8 mouse cellular contexts compared by ENCODE assay signal in genomic region chr4:107652598-107653279, GRCm38 (mm10). TPM values are rescaled to one million over a fixed set of nuclear protein-coding genes. Genes with fewer than 3 reads are reported as not detected.
A peak's percentile ranks its signal among the peaks of the same experiment; 100 is the strongest.
DNase-seq lines count a peak whose midpoint lies in the region; ATAC-seq and TF ChIP-seq lines count a peak whose summit lies in the region.

No protein-coding gene starts in this region.

- no peaks in the 10 kb centered on the region for H3K4me1 ChIP-seq in embryonic fibroblast, embryonic 13.5 days (ENCODE audit: control insufficient read depth, insufficient read depth, low read length)
- peaks cover 0 to 3% of the 10 kb centered on the region in 2 experiments; a peak in 1 of 4 replicates for H3K4me1 ChIP-seq in heart, embryonic 14.5 days (ENCODE audit: control insufficient read depth in 2 of 2, insufficient read depth in 2 of 2, low read length in 2 of 2)
- no peaks in the 10 kb centered on the region for H3K4me1 ChIP-seq in kidney, postnatal 0 days (replicated peaks; ENCODE audit: insufficient read depth, low read length)
- H3K4me1 ChIP-seq in liver, adult 2 months (ENCODE audit: control insufficient read depth, insufficient read depth, low read length): no peaks in the 10 kb centered on the region
- H3K4me1 ChIP-seq in stomach, embryonic 15.5 days: 0 out of 2 replicates have a peak, but pooled peaks cover 4% of the 10 kb centered on the region

- H3K9ac ChIP-seq in heart, embryonic 14.5 days (ENCODE audit: low read length): no peak overlapping the region
- no peak overlapping the region for H3K9ac ChIP-seq in kidney, postnatal 0 days (ENCODE audit: low read depth, low read length)
- H3K9ac ChIP-seq in liver, adult 2 months (ENCODE audit: low read depth, low read length): no peak overlapping the region
- no peak overlapping the region for H3K9ac ChIP-seq in stomach, embryonic 15.5 days

- H3K27ac ChIP-seq in embryonic fibroblast, embryonic 13.5 days (ENCODE audit: insufficient read depth, low read length): no peak overlapping the region
- no peak overlapping the region for H3K27ac ChIP-seq in heart, embryonic 14.5 days (replicated peaks in 1 of 2; ENCODE audit: control insufficient read depth in 1 of 2, insufficient read depth in 1 of 2, low read depth in 2 of 2, low read length in 2 of 2)
- H3K27ac ChIP-seq in kidney, postnatal 0 days: no peak overlapping the region
- no peak overlapping the region for H3K27ac ChIP-seq in liver, adult 2 months (replicated peaks; ENCODE audit: insufficient read depth, low read depth, low read length)
- no peak overlapping the region for H3K27ac ChIP-seq in stomach, embryonic 15.5 days

- H3K79me2 ChIP-seq in C2C12 (ENCODE audit: control insufficient read depth, insufficient read depth): no peaks in the 10 kb centered on the region
- H3K79me2 ChIP-seq in liver, adult 2 months (ENCODE audit: control insufficient read depth, insufficient read depth, low read length): no peaks in the 10 kb centered on the region

- 10% methylated on average over 7 of the region's 7 CpGs for WGBS in heart, embryonic 14.5 days
- 10% methylated on average over 7 of the region's 7 CpGs for WGBS in kidney, postnatal 0 days
- WGBS in liver, adult 2 months: 16% methylated on average over 7 of the region's 7 CpGs
- 10% methylated on average over 7 of the region's 7 CpGs for WGBS in stomach, embryonic 15.5 days

- TF ChIP-seq CTCF in C2C12 (IDR thresholded peaks at IDR 0.05; ENCODE audit: control insufficient read depth, insufficient read depth, insufficient read length): peak; percentile 80
- TF ChIP-seq CTCF in embryonic fibroblast, embryonic 13.5 days (IDR thresholded peaks at IDR 0.05; ENCODE audit: borderline replicate concordance, insufficient read depth, low read length): peak; percentile 76
- peak; percentile 88 for TF ChIP-seq CTCF in kidney, postnatal 0 days (IDR thresholded peaks at IDR 0.05; ENCODE audit: low read depth)
- TF ChIP-seq CTCF in liver, adult 2 months (IDR thresholded peaks at IDR 0.05; ENCODE audit: low read depth, low read length): peak; percentile 78

- peak; percentile 84 for DNase-seq in brain, adult 2 months (ENCODE audit: low read depth, low spot score)
- peak; percentile 88 for DNase-seq in kidney, postnatal 0 days (ENCODE audit: low spot score)
- peak; percentile 6 for DNase-seq in liver, adult 2 months (ENCODE audit: extremely low read depth, low read depth, low spot score)

- H3K79me3 ChIP-seq in C2C12 (ENCODE audit: low read depth): no peaks in the 10 kb centered on the region

- no peak overlapping the region for H3ac ChIP-seq in C2C12 (ENCODE audit: control insufficient read depth, insufficient read length, low read depth)

- H3K36me3 ChIP-seq in C2C12 (ENCODE audit: control insufficient read depth, insufficient read depth): no peaks in the 10 kb centered on the region
- H3K36me3 ChIP-seq in heart, embryonic 14.5 days (ENCODE audit: control insufficient read depth, insufficient read depth, low read length): no peaks in the 10 kb centered on the region
- no peaks in the 10 kb centered on the region for H3K36me3 ChIP-seq in kidney, postnatal 0 days (ENCODE audit: insufficient read depth, low read length)
- no peaks in the 10 kb centered on the region for H3K36me3 ChIP-seq in liver, adult 2 months (ENCODE audit: control insufficient read depth, insufficient read depth, low read length)
- no peaks in the 10 kb centered on the region for H3K36me3 ChIP-seq in stomach, embryonic 15.5 days

- ATAC-seq in heart, embryonic 14.5 days (ENCODE audit: insufficient number of reproducible peaks, insufficient read depth, low FRiP score, low read depth): peak; percentile 64
- ATAC-seq in kidney, postnatal 0 days (replicated peaks; ENCODE audit: low FRiP score, low read depth): peak; percentile 74
- ATAC-seq in monocyte, adult 5-6 weeks (replicated peaks; ENCODE audit: insufficient number of reproducible peaks, low FRiP score, low TSS enrichment, poor library complexity, severe bottlenecking): 0 out of 2 replicates have a peak, but pooled peaks have one; percentile 42
- peak; percentile 67; the same call in 1 of the 2 replicates for ATAC-seq in stomach, embryonic 15.5 days (ENCODE audit: insufficient read depth, low FRiP score, low read depth)

- H3K27me3 ChIP-seq in C2C12 (ENCODE audit: control insufficient read depth, insufficient read depth, insufficient read length): peaks cover 35% of the 10 kb centered on the region
- peaks cover 12% of the 10 kb centered on the region; the same call in 1 of the 2 replicates for H3K27me3 ChIP-seq in heart, embryonic 14.5 days (ENCODE audit: control insufficient read depth, insufficient read depth, low read length)
- H3K27me3 ChIP-seq in kidney, postnatal 0 days (ENCODE audit: insufficient read depth, low read length): no peaks in the 10 kb centered on the region
- H3K27me3 ChIP-seq in liver, adult 2 months (ENCODE audit: control insufficient read depth, insufficient read depth, low read length): no peaks in the 10 kb centered on the region; the same call in 1 of the 2 replicates
- 0 out of 2 replicates have a peak, but pooled peaks cover 4% of the 10 kb centered on the region for H3K27me3 ChIP-seq in stomach, embryonic 15.5 days (replicated peaks)

- no peak overlapping the region for H3K4me3 ChIP-seq in C2C12 (ENCODE audit: insufficient read depth, poor library complexity, severe bottlenecking)
- no peak overlapping the region for H3K4me3 ChIP-seq in embryonic fibroblast, embryonic 13.5 days (ENCODE audit: insufficient read depth, low read length)
- H3K4me3 ChIP-seq in heart, embryonic 14.5 days (ENCODE audit: control insufficient read depth in 1 of 2, insufficient read depth in 1 of 2, low read depth in 1 of 2, low read length in 2 of 2): no peak overlapping the region
- H3K4me3 ChIP-seq in kidney, postnatal 0 days (replicated peaks; ENCODE audit: low read depth, low read length): no peak overlapping the region
- no peak overlapping the region for H3K4me3 ChIP-seq in liver, adult 2 months (ENCODE audit: insufficient read depth, low read depth, low read length)
- no peak overlapping the region for H3K4me3 ChIP-seq in stomach, embryonic 15.5 days (replicated peaks)

- H3K4me2 ChIP-seq in heart, embryonic 14.5 days (ENCODE audit: low read length): peak overlapping the region; percentile 1; the same call in 1 of the 2 replicates
- no peak overlapping the region for H3K4me2 ChIP-seq in kidney, postnatal 0 days (ENCODE audit: low read length)
- H3K4me2 ChIP-seq in stomach, embryonic 15.5 days: peak overlapping the region; percentile 35

- no peak for TF ChIP-seq POLR2A in embryonic fibroblast, embryonic 13.5 days (IDR thresholded peaks at IDR 0.05; ENCODE audit: low read depth, low read length)
- no peak for TF ChIP-seq POLR2A in liver, adult 2 months (IDR thresholded peaks at IDR 0.05; ENCODE audit: extremely low read depth, insufficient read depth, low read length)

- no peaks in the 10 kb centered on the region for H3K9me3 ChIP-seq in heart, embryonic 14.5 days (ENCODE audit: control insufficient read depth, low read length)
- H3K9me3 ChIP-seq in kidney, postnatal 0 days (replicated peaks; ENCODE audit: low read length): no peaks in the 10 kb centered on the region
- no peaks in the 10 kb centered on the region for H3K9me3 ChIP-seq in stomach, embryonic 15.5 days

TF ChIP-seq in C2C12, 6 proteins besides CTCF, POLR2A, EP300 and RAD21:
- no peak for TF ChIP-seq MAX (IDR thresholded peaks at IDR 0.05)
- TF ChIP-seq MYOG (IDR thresholded peaks at IDR 0.05; ENCODE audit: control insufficient read depth, extremely low read depth, insufficient read length): no peak
- TF ChIP-seq CEBPB (IDR thresholded peaks at IDR 0.05; ENCODE audit: low read depth): no peak
- TF ChIP-seq MYOD1 (IDR thresholded peaks at IDR 0.05; ENCODE audit: control insufficient read depth, insufficient read length, low read depth): no peak
- no peak for TF ChIP-seq USF1 (IDR thresholded peaks at IDR 0.05; ENCODE audit: low read depth)
- TF ChIP-seq FOSL1 (IDR thresholded peaks at IDR 0.05; ENCODE audit: insufficient read depth, low read length, poor library complexity, severe bottlenecking): no peak

RNA-seq across cellular contexts. Expression of gene Dmrtb1, which starts 31.3 kb away (rescaled TPM):
- polyA plus RNA-seq in C2C12 (2012; fragmentation: generic; extraction: Trizol): 0.05 TPM
- polyA plus RNA-seq in embryonic fibroblast, embryonic 13.5 days (2011; ENCODE audit: insufficient read length, low read depth, missing spikeins): not detected in 2 replicates
- not detected in 2 replicates for polyA plus RNA-seq in heart, embryonic 14.5 days (2014; fragmentation: Nextera tagmentation; extraction: Ambion mirVana)
- polyA plus RNA-seq in kidney, postnatal 0 days (2015; fragmentation: Nextera tagmentation; extraction: Ambion mirVana): not detected in 2 replicates
- not detected in 2 replicates for total RNA-seq in liver, adult 2 months (2014; rRNA removed)
- polyA plus RNA-seq in liver, adult 2 months (2012; rRNA removed): not detected in 2 replicates
- total RNA-seq in monocyte, adult 5-6 weeks (2017): 1.7 to 4.1 TPM in 2 of 3 replicates, not detected in the other
- 0.10 TPM in 1 of 2 replicates, not detected in the other for polyA plus RNA-seq in stomach, embryonic 15.5 days (2015; fragmentation: Nextera tagmentation; extraction: Ambion mirVana)

Comparison
In these comparisons a context has a peak if more than half of its experiments do, and no peak if none do; other contexts are left out.
1. DNase-seq: peak in every context shown above with its lines; median percentile 88 in kidney, postnatal 0 days; 84 in brain, adult 2 months; 6 in liver, adult 2 months.